Mouse (Mus musculus) regulatory T cell (primary cell): ENCODE data around the gene Mical2.

Source experiments
- in situ Hi-C: fragments of 300-600 bp; cut with MboI, MseI; formaldehyde crosslinking; loops from one replicate; pipeline ENCODE4 v1.15.1; 2025; ENCODE audit warnings: high pct_unique_total_duplicates

Gene Mical2

GRCm38 (mm10) chr7:112352005-112352404, 126.3 kb downstream of the Mical2 start:
- in situ Hi-C loops: no loop called here

GRCm38 (mm10) chr7:112353011-112353410, 127.4 kb downstream of the Mical2 start:
- in situ Hi-C loops: no loop called here

- in situ Hi-C loops: no loop called here
Observed at GRCm38 (mm10) chr7:112353939-112354338, 128.3 kb downstream of the Mical2 start.

DNA sequence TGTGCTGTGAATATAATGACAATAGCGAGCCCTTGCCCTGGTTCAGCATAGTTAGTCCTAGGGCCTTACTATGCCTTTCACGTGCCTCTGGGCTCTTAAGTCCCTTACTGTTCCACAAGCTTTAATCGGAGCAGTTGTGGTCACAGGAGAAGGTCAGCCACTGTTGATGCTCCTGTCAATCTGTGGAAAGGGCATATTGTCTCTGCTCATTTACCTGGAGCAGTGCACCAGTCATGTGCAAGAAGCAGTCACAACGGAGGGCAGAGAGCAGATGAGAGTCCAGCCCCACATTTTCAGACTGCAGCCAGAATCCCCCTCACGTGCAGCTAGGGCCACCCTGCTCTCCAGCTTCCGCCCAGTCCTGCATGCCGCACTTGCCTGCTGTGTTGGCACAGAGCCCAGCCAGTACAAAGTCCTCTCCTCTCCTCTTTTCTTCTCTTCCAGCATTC, 128.9 kb downstream of the Mical2 start:
- in situ Hi-C loops: no loop called here

DNA sequence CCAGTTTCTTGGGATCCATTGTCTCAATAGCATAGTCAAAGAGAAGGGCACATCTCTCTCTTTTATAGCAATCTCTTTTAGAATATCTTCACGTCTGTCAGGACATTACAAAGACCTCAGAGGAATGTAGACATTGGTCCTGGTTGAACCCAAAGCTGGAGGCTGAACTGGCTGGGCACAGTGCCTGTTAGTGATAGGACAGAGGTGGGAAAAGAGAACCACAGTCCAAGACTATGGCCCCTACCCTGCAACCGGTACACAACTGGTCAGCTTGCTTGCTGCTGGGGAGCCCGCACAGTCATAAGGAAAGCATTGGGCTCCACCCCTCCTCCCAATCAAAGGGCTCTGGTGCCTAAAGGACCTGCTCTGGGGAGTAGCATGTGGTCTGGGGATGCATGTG, 133.9 kb downstream of the Mical2 start:
- in situ Hi-C loops: no loop called here

DNA sequence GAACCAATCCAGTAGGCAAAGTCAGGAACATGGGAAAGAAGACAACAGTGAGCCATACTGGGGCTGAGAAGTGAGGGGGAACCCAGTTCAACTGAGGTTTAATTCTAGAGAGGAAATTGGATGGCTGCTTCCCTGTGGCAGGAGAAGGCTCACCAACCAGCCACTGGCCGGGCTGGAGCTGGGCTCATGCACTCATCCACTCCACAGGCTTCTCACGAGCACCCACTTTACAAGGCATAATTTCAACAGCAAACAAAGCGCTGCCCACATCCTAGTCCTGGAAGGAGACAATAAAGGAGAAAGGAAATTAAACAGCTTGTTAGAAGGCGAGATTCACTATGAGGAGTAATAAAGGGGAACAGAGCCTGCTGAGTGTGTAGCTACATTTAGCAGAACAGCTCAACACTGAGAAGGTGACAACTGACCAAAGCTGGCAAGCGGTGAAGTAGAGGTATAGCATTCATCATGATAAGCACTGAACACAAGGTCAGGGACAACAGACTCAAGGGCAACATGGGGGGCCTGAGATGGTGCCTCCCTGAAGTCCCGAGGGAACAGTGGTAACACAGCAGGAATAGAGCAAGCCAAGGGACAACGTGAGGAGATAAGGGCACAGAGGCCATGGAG, 137.0 kb downstream of the Mical2 start:
- in situ Hi-C loops: no loop called here

- in situ Hi-C loops: loop anchor here (5.0 kb wide), 1 partner anchor 184 kb away; no protein-coding TSS in a partner anchor
Observed at GRCm38 (mm10) chr7:112365864-112366263, 140.2 kb downstream of the Mical2 start.

GRCm38 (mm10) chr7:112369046-112369445, 143.4 kb downstream of the Mical2 start:
- in situ Hi-C loops: loop anchor here (5.0 kb wide), 1 partner anchor 187 kb away; no protein-coding TSS in a partner anchor

DNA sequence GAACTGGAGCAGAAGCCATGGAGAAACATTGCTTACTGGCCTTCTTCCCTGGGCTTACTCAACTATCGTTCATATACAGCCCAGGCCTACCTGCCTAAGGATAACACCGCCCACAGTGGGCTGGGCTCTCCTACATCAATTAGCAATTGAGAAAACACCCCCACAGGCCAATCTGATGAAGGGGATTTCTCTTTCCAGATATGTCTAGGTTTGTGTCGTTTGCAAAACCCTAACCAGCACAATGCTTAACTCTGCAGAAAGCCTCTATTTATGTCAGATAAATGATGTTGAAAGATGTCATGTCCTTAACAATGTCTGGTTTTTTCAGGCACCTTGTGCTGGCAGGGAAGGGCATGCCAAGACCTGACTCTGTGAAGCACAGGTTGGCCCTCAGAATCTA, 144.3 kb downstream of the Mical2 start:
- in situ Hi-C loops: loop anchor here (5.0 kb wide), 1 partner anchor 188 kb away; no protein-coding TSS in a partner anchor

DNA sequence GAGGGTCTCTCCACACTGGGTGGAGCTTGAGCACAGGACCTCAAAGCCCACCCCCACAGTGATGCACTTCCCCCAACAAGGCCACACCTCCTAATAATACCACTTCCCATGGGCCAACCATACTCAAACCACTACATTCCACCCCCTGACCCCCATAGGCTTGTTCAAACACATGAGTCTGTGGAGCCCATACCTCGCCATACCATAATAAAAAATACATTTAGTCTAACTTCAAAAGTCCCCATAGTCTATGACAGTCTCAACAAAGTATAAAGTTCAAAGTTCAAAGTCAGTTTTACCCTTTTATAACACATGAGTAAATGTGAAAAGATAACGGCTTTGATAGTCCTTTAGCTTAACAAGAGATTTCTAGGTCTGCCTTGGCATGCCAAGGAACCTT, 145.7 kb downstream of the Mical2 start:
- in situ Hi-C loops: no loop called here

DNA sequence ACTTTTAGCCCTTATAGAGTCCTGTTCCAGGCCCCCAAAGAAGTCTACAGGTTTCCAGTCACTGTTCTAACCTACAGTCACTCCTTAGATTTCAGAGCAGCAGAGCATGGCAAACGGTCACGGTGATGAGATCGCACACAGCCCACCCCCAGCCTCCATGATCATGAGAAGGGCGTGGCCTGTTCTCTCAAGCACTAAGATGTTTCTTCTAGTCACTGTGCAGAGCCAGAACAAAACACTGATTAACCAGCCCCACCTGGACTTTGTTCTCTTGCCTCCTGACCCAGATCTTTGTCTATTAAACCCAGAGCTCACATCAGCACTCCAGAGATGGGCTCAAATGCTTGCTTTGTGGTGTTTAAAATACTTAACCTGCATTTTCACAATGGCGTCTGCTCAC, 148.4 kb downstream of the Mical2 start:
- in situ Hi-C loops: no loop called here

DNA sequence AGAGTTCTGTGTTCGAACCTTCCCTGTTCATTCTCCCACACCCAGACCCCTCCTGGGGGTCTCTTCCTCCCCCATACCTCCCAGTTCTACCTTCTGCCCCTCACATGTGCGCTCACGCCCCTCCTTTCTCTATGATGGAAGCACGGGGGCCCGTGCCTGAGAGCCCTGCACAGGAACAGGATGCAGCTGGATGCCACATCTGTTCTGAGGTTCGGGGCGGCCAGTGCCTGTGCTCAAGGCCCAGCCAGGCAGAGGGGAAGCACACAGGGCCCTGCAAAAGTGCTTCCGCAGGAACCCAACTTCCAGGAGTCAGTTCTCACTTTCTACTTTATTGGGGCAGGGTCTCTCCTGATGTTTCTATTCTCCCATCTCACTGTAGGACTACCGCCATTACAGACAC, 149.4 kb downstream of the Mical2 start:
- in situ Hi-C loops: no loop called here

- in situ Hi-C loops: no loop called here
Observed at GRCm38 (mm10) chr7:112375900-112376299, 150.2 kb downstream of the Mical2 start.

DNA sequence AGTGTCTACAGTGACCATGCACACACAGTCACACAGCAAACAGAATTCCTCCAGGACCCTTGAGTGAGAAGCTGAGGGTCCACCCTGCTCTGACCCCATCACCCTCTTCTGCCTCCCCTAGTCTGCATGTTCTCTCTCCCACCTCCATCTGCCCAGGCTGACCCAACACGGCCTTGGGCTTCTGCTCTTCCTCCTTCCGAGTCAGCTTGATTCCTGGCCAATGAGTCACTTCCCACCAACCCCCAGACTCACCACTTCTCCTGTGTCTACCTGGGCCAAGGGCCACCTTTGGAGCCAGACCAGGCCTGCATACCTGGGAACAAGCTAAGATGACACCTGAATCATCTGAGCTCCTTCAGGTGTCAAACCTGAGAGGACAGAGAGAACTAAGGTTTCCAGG, 151.0 kb downstream of the Mical2 start:
- in situ Hi-C loops: no loop called here

DNA sequence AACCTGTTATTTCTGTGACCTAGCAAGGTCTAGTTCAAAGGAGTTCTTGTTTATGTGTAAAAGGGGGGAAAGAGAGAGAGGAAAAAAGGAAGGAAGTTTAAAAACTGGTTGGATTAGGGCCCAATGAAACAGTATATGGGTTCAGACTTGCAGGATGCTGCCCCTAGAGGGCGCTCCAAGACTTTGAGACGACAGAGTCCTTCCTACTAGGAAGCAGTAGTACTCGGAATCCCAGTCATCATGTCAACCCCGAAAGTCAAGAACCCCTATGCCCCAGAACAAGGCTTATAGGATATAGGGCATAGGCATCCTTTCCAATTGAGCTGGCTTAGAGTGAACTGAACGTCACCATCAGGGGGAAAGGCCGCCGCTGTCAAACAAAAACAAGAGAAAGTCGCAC, 151.7 kb downstream of the Mical2 start:
- in situ Hi-C loops: no loop called here

DNA sequence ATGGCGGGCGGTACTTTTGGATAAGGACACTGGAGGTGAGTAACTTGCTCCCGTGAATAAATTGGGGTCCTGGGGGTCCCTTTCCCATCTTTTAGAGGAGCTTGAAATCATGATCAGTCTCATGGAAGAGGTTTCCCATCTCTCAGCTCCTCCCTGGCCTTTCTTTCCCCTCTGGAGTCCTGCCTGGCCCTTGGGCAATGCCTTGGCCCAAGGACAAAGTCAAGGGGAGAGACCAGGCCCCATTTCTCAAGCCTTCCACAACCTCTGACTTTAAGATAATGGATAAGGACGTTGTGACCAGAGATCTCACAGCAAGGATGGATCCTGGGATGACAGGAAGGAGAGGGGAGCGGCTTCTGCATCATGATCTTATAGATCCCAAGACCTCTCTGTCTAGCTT, 152.4 kb downstream of the Mical2 start:
- in situ Hi-C loops: no loop called here

DNA sequence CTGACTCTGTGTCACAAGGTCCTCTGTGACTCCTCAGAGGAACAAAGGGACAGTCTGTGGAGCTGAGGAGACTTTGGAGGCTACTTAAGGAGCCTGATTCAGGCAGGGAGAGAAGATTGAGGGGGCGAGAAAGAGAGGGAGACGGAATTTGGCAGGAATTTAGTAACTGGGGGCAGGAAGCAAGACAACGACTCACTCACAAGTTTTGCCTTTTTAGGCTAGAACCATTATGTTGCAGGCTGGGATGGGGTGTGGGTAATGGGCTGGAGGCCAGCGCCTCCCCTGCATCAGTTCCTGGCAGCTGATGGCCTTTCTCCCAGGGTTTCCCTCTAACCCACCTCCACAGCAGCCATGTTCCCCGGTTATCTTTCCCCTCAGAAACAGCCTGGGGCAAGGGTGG, 152.8 kb downstream of the Mical2 start:
- in situ Hi-C loops: no loop called here

- in situ Hi-C loops: no loop called here
Observed at GRCm38 (mm10) chr7:112386521-112386920, 160.9 kb downstream of the Mical2 start.

DNA sequence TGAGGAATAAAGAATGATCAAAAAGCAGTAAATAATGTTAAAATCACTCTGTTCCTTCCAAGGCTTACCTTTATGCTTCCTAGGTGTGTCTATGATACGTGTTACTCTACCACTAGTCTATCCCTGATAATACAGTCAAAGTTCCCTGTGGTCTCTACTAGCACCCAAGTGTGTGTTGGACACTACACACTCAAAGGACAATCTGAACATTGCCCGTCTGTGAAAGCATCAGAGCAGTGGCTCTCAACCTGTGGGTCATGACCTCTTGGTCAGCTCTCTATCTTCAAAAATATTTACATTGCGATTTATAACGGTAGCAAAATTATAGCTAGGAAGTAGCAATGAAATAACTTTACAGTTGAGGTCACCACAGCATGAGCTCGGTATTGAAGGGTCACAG, 162.2 kb downstream of the Mical2 start:
- in situ Hi-C loops: no loop called here

GRCm38 (mm10) chr7:112388363-112388875, 162.8 kb downstream of the Mical2 start:
- in situ Hi-C loops: no loop called here

GRCm38 (mm10) chr7:112389611-112390251, 164.1 kb downstream of the Mical2 start:
- in situ Hi-C loops: no loop called here

- in situ Hi-C loops: no loop called here
Observed at GRCm38 (mm10) chr7:112390252-112390936, 164.7 kb downstream of the Mical2 start.
